Mouse (Mus musculus) monocyte, adult 2 months (primary cell): Measurements from ENCODE around the gene Cdh4.

Experiments used
- DNase-seq, 2 experiments: peaks; one replicate each; pipeline ENCODE4 v3.0.0; 2022; ENCODE audit warnings: low spot score in 2 of 2, low read depth in 1 of 2

Gene Cdh4

GRCm38 (mm10) chr2:179838036-179838435 is 395.8 kb downstream of the Cdh4 start:
- no peak for DNase-seq

- DNase-seq: no peak
These were observed 400.6 kb downstream of the Cdh4 start for GRCm38 (mm10) chr2:179842610-179843389.

DNA sequence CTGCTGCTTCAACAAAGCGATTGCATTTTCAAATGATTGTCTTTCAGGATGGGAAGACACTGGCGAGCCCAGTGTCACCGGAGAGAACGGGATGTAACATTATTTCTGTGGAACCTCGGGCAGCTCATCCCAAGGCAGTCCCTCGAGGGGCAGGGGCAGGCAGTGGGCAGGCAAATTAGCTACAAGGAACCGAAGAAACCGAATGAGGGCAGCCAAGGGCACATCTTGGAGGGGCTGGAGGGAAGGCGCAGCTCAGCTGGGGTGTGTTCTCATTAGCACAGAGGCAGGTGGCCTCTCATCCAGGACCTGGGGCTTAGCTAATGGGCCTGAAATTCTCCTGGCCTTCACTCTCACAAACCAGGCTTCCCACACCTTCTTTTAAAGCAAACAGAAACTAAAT is 407.5 kb downstream of the Cdh4 start:
- no peak for DNase-seq

DNA sequence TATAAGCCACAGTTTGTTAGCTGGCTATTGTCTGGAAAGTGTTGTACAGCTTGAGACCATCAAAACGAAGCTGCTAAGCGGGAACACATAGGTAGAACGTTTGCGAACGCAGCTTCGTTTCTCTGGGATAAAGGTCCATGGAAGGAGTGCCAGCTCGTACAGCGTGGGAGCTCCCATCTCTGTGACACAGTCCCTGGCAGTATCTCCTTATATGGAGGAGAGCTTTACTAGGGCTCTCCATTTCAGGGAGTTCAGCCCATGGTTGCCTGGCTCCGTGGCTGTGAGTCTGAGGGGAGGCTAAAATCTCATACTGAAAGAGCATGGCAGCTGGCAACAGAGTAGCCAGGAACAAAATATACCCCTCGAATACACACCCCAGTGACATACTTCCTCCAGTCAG is 409.9 kb downstream of the Cdh4 start:
- DNase-seq: no peak

- DNase-seq: no peak
These were observed 410.6 kb downstream of the Cdh4 start for GRCm38 (mm10) chr2:179852862-179853261.

- no peak for DNase-seq
These were observed 411.7 kb downstream of the Cdh4 start for GRCm38 (mm10) chr2:179853892-179854291.

GRCm38 (mm10) chr2:179857086-179857485 is 414.9 kb downstream of the Cdh4 start:
- DNase-seq: no peak

- no peak for DNase-seq
These were observed 420.4 kb downstream of the Cdh4 start for GRCm38 (mm10) chr2:179862676-179863075.

DNA sequence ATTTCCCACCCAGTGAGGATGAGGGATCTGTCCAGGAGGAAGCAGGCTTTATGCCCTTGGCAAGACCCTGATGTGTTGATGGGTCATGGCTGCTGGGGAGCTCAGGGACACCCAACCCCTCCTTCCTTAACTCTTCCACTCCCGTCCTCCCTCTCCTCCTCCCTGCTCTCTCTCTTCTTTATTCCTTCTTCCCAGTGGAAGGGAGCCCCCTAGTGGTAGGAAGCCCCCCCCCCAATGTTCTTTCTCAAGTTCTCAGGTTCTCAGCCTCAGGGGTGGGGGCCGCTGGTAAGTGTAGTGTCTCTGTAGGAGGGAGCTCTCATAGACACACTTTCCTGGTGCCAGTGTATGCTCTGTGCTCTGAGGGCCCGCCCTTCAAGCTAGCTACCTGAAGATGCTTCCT is 421.0 kb downstream of the Cdh4 start:
- DNase-seq: no peak

- no peak for DNase-seq
These were observed 422.9 kb downstream of the Cdh4 start for GRCm38 (mm10) chr2:179865097-179865496.

DNA sequence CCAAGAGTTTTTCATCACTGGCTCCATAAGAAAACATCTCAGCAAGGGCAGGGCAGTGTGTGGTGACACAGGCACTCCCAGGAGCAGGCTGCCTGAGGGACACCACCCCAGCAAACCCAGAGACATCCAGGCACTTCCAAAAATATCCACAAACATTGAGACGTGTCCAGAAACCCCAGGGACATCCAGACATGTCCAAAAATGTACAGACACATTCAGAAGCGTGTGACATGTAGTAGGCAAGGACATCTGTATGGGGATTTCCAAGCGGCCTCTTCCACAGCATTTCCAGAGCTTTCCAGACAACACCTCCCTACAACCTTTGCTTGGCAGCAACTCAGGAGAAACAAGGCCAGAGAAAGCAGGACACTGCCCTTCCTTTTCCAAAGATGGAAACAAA is 425.4 kb downstream of the Cdh4 start:
- DNase-seq: no peak

DNA sequence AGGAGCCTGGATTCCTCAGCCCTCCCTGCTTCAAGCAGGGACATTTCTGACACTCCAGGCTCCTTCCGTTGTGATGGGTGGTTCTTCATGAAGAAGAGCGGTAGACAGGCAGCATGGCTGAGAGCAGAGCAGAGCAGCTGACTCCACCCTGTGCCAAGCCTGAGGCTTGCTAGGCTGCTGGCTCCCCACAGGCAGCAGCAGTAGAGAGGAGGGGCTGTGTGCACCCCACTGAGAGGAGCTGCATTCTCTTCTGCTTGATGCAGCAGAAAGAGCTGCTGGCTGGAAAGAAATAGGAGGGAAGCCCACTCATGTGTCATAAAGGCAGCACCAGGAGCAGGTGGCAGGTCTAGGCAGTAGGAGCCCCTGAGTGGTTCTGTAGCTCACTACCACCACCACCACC is 427.6 kb downstream of the Cdh4 start:
- no peak for DNase-seq

DNA sequence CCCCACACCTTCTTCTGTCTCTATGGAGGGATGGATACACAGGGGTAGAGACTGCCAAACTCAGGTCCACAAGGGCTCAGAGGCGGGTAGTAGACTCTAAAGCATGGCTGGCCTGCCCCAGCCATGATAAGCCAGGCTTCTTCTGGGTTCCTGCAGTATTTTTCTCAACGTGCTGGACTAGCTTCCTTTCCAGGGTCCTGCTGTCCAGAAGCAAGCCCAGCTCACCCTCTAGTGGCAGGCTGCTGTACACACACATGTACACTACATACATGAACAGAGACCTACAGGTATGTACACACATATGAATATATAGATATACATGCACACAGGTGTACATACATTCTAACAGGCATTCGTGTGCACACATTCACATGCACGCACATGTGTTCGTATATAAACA is 430.5 kb downstream of the Cdh4 start:
- DNase-seq: no peak

GRCm38 (mm10) chr2:179873315-179873714 is 431.1 kb downstream of the Cdh4 start:
- no peak for DNase-seq

- peak in 1 of 2 experiments; percentile 15 for DNase-seq
These were observed 432.9 kb downstream of the Cdh4 start for GRCm38 (mm10) chr2:179875147-179875546.

DNA sequence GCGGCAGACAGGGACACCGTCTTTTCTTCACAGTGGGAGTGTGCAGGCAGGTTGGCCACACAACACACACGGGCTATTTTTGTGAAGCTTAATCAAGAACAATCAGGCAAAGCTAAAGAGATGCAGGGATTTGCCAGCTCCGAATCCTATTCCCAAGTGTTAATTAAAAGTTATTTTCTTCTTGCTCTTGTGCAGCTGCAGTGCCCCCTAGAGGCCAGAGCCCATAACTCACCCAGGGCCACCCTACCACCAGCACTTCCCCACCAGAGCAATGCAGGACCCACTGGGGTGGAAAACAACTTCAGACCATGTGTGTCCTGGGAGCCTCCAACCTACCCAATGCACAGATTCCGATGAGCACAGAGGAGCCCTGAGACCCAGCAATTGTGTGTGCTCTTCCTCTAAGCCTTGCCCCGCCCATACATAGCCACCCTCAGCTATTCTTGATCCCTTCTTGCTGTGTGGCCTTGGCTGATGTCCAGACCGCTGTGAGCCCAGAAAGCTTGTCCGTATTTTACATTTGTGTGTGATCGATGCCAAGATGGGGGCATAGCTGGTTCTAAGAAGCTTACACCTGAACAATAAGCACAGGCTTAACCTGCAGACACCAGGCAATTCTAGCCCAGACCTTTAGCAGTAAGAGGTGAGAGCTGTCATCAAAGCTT is 435.5 kb downstream of the Cdh4 start:
- DNase-seq: no peak

DNA sequence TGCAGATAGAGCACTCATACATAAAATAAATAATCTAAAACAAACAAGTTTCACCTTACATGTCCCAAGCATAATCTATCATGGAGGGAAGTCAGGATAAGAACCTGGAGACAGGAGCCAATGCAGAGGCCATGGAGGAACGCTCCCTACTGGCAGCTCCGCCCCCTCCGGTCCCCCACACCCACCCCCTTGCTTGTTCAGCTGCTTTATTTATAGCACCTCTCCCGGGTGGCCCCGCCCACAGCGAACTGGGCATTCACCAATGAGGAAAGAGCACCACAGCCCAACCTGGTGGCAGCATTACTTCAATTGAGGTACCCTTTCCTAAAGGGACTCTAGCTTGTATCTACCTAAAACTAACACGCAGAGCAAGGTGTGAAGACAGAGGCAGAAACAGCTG is 442.3 kb downstream of the Cdh4 start:
- DNase-seq: no peak

- DNase-seq: no peak
These were observed 448.8 kb downstream of the Cdh4 start for GRCm38 (mm10) chr2:179891048-179891447.

DNA sequence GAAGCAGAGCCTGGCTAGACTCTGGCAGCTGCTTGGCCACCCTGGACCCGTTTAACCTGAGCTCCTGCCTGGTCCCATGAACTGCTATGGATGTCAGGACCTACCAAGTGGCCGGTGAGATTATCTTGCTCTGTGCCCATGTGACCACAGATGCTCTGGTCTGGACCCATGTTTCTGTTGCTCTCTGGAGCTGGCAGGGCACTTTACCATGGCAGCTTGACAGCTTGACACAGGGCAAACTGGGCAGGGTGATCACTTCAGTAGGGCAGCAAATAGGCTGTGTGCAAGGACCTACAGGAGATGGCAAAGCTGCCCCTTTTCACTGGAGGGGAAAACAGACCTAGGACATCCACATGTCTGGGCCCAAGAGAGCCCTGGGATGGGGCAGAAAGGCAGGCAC is 454.7 kb downstream of the Cdh4 start:
- no peak for DNase-seq

GRCm38 (mm10) chr2:179912911-179913310 is 470.7 kb downstream of the Cdh4 start:
- DNase-seq: no peak

GRCm38 (mm10) chr2:179913349-179913748 is 471.1 kb downstream of the Cdh4 start:
- no peak for DNase-seq

GRCm38 (mm10) chr2:179914246-179914645 is 472.0 kb downstream of the Cdh4 start:
- no peak for DNase-seq
